Mouse (Mus musculus): ENCODE results near the gene Ces2h. TPM values are rescaled to one million over a fixed set of nuclear protein-coding genes. Genes with fewer than 3 reads are reported as not detected.
"Not testable (repeated sequence)": the region's sequence is repeated elsewhere in the genome, so short reads cannot be mapped to it uniquely, and the experiment has no call there.

Ces2h gene
- polyA plus RNA-seq, 1 experiment, result not detected

- no peak overlapping the region for H3K4me3 ChIP-seq (ENCODE audit: insufficient read depth, low read length)
- no peaks in the 10 kb centered on the region for H3K4me1 ChIP-seq (ENCODE audit: control insufficient read depth, insufficient read depth, low read length)
- TF ChIP-seq CTCF (IDR thresholded peaks at IDR 0.05; ENCODE audit: low read depth, low read length) (no peak), POLR2A (IDR thresholded peaks at IDR 0.05; ENCODE audit: borderline replicate concordance, low read depth, low read length) (no peak)
- H3K27ac ChIP-seq (ENCODE audit: insufficient read depth, low read depth, low read length), result no peak overlapping the region
These were observed 13.7 kb downstream of the Ces2h start for GRCm38 (mm10) chr8:105014391-105014790.

GRCm38 (mm10) chr8:105021954-105022353 is 21.3 kb downstream of the Ces2h start:
- no peak for TF ChIP-seq CTCF (IDR thresholded peaks at IDR 0.05; ENCODE audit: low read depth, low read length)
- TF ChIP-seq POLR2A (IDR thresholded peaks at IDR 0.05; ENCODE audit: borderline replicate concordance, low read depth, low read length), result no peak
- Histone ChIP-seq H3K4me1 (ENCODE audit: control insufficient read depth, insufficient read depth, low read length) (no peaks in the 10 kb centered on the region), H3K27ac (ENCODE audit: insufficient read depth, low read depth, low read length) (no peak overlapping the region), H3K4me3 (ENCODE audit: insufficient read depth, low read length) (no peak overlapping the region)

GRCm38 (mm10) chr8:105023087-105023486 is 22.4 kb downstream of the Ces2h start:
- TF ChIP-seq POLR2A (IDR thresholded peaks at IDR 0.05; ENCODE audit: borderline replicate concordance, low read depth, low read length), result no peak
- no peak for TF ChIP-seq CTCF (IDR thresholded peaks at IDR 0.05; ENCODE audit: low read depth, low read length)
- Histone ChIP-seq H3K4me3 (ENCODE audit: insufficient read depth, low read length) (no peak overlapping the region), H3K4me1 (ENCODE audit: control insufficient read depth, insufficient read depth, low read length) (no peaks in the 10 kb centered on the region), H3K27ac (ENCODE audit: insufficient read depth, low read depth, low read length) (no peak overlapping the region)

- no peak overlapping the region for H3K4me3 ChIP-seq (ENCODE audit: insufficient read depth, low read length)
- TF ChIP-seq POLR2A (IDR thresholded peaks at IDR 0.05; ENCODE audit: borderline replicate concordance, low read depth, low read length), result no peak
- 0 out of 2 replicates have a peak, but pooled peaks have one; percentile 18 for TF ChIP-seq CTCF (IDR thresholded peaks at IDR 0.05; ENCODE audit: low read depth, low read length)
- H3K27ac ChIP-seq (ENCODE audit: insufficient read depth, low read depth, low read length), result no peak overlapping the region
- no peaks in the 10 kb centered on the region for H3K4me1 ChIP-seq (ENCODE audit: control insufficient read depth, insufficient read depth, low read length)
These were observed 24.4 kb downstream of the Ces2h start for GRCm38 (mm10) chr8:105025050-105025449.

GRCm38 (mm10) chr8:105043510-105043909 is 42.9 kb downstream of the Ces2h start:
- H3K27ac ChIP-seq (ENCODE audit: insufficient read depth, low read depth, low read length), result no peak overlapping the region
- TF ChIP-seq POLR2A (IDR thresholded peaks at IDR 0.05; ENCODE audit: borderline replicate concordance, low read depth, low read length), result no peak
- TF ChIP-seq CTCF (IDR thresholded peaks at IDR 0.05; ENCODE audit: low read depth, low read length), result no peak
- H3K4me3 ChIP-seq (ENCODE audit: insufficient read depth, low read length), result no peak overlapping the region
- no peaks in the 10 kb centered on the region for H3K4me1 ChIP-seq (ENCODE audit: control insufficient read depth, insufficient read depth, low read length)

GRCm38 (mm10) chr8:105045824-105046401 is 45.3 kb downstream of the Ces2h start:
- no peaks in the 10 kb centered on the region for H3K4me1 ChIP-seq (ENCODE audit: control insufficient read depth, insufficient read depth, low read length)
- no peak overlapping the region for H3K27ac ChIP-seq (ENCODE audit: insufficient read depth, low read depth, low read length)
- no peak overlapping the region for H3K4me3 ChIP-seq (ENCODE audit: insufficient read depth, low read length)
- TF ChIP-seq CTCF (IDR thresholded peaks at IDR 0.05; ENCODE audit: low read depth, low read length) (no peak), POLR2A (IDR thresholded peaks at IDR 0.05; ENCODE audit: borderline replicate concordance, low read depth, low read length) (no peak)

- TF ChIP-seq POLR2A (IDR thresholded peaks at IDR 0.05; ENCODE audit: borderline replicate concordance, low read depth, low read length) (no peak), CTCF (IDR thresholded peaks at IDR 0.05; ENCODE audit: low read depth, low read length) (no peak)
- no peaks in the 10 kb centered on the region for H3K4me1 ChIP-seq (ENCODE audit: control insufficient read depth, insufficient read depth, low read length)
- no peak within 1 kb of the TSS for H3K4me3 ChIP-seq (ENCODE audit: insufficient read depth, low read length)
- no peak within 1 kb of the TSS for H3K27ac ChIP-seq (ENCODE audit: insufficient read depth, low read depth, low read length)
These were observed 47.8 kb downstream of the Ces2h start, which contains the start of gene Ces3a for GRCm38 (mm10) chr8:105048371-105048854. Ces3a (plus strand) TSS chr8:105048601.

- Histone ChIP-seq H3K4me3 (ENCODE audit: insufficient read depth, low read length) (no peak overlapping the region), H3K4me1 (ENCODE audit: control insufficient read depth, insufficient read depth, low read length) (no peaks in the 10 kb centered on the region), H3K27ac (ENCODE audit: insufficient read depth, low read depth, low read length) (no peak overlapping the region)
- TF ChIP-seq POLR2A (IDR thresholded peaks at IDR 0.05; ENCODE audit: borderline replicate concordance, low read depth, low read length), result no peak
These were observed 55.6 kb downstream of the Ces2h start for GRCm38 (mm10) chr8:105056211-105056610.

GRCm38 (mm10) chr8:105060056-105060455 is 59.4 kb downstream of the Ces2h start:
- no peak overlapping the region for H3K4me3 ChIP-seq (ENCODE audit: insufficient read depth, low read length)
- no peak for TF ChIP-seq CTCF (IDR thresholded peaks at IDR 0.05; ENCODE audit: low read depth, low read length)
- H3K27ac ChIP-seq (ENCODE audit: insufficient read depth, low read depth, low read length), result no peak overlapping the region
- no peaks in the 10 kb centered on the region for H3K4me1 ChIP-seq (ENCODE audit: control insufficient read depth, insufficient read depth, low read length)

GRCm38 (mm10) chr8:105066761-105067160 is 66.1 kb downstream of the Ces2h start:
- H3K27ac ChIP-seq (ENCODE audit: insufficient read depth, low read depth, low read length), result no peak overlapping the region
- no peak overlapping the region for H3K4me3 ChIP-seq (ENCODE audit: insufficient read depth, low read length)
- H3K4me1 ChIP-seq (ENCODE audit: control insufficient read depth, insufficient read depth, low read length), result no peaks in the 10 kb centered on the region
- TF ChIP-seq CTCF (IDR thresholded peaks at IDR 0.05; ENCODE audit: low read depth, low read length) (peak; percentile 44; the same call in 1 of the 2 replicates), POLR2A (IDR thresholded peaks at IDR 0.05; ENCODE audit: borderline replicate concordance, low read depth, low read length) (no peak)

- not testable (repeated sequence) for H3K4me3 ChIP-seq (ENCODE audit: insufficient read depth, low read length); H3K27ac ChIP-seq (ENCODE audit: insufficient read depth, low read depth, low read length); H3K4me1 ChIP-seq (ENCODE audit: control insufficient read depth, insufficient read depth, low read length)
These were observed 67.3 kb downstream of the Ces2h start for GRCm38 (mm10) chr8:105067905-105068304.
